Mouse (Mus musculus) right cerebral cortex, postnatal 36 days (tissue): ENCODE data around the gene Gm9112.
"Not testable (repeated sequence)": the region's sequence is repeated elsewhere in the genome, so short reads cannot be mapped to it uniquely, and the experiment has no call there.

ENCODE experiments used
- DNase-seq, 2 experiments: peaks; one replicate each; pipeline ENCODE4 v3.0.0; 2022; ENCODE audit warnings: low spot score in 2 of 2, mixed read lengths in 1 of 2

Gm9112 gene

DNA sequence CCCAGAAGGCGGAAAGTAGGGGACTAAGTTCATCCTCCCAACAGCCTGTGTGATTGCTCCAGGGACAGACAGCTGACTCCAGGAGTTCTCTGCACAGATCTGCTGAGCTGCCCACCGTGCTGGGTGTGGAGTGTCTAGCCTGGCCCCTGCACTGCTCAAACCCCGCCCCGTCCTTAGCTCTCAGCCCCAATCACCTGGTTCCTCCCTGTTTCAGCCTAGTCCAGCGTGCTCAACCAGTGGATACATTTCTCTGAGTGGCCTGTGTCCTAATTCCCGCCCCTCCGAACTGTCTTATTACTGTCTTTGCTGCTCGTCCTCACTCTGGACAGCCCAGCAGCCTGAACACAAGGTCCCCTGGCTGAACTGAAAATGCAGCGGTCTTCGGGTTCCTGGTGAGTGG is at the start of gene Gm9112, which contains the start of gene Dmrtc1b:
TSS of gene Gm9112 (minus strand) at position 101 of the 400 bp plus-strand sequence.
TSS of gene Dmrtc1b (plus strand) at position 331 of the 400 bp plus-strand sequence.
- DNase-seq = not testable (repeated sequence)

DNA sequence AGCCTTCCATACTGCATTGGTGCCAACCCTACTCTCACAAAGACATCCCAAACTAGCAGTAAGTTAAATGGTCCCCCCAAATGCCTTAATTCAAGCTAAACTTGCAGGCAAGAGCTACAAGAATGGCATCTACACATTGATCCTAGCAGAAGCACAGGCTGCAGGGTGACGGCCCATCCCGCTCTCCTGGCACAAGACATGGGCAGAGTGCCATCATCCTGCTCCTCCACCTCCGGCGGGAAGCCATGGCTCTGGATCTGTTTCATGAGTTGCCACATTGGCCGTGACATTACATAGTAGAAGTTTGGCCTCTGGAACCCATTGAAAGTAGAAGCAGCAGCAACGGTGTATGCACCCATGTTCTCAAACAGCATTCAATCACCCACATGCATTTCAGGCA is 16.8 kb upstream of the Gm9112 start:
- not testable (repeated sequence) for DNase-seq

DNA sequence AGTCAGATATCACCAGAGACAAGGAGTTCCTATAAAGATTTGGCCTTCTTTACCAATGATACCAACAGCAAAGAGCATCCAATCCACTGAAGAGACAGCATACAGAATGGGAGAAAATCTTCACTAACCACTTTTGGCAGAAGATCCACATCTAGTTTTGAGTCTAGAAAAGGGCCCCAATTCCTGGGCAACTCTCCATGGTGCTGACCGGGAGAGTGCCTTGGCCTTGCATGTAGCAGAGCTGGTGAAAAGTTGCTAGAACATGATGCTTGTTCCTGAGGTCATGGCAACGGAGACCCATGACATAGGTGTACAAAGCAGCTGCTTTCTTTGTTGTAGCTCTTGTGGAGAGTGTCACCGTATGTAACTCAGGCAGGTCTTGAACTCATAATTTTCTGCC is 6.8 kb downstream of the Gm9112 start:
- not testable (repeated sequence) for DNase-seq

DNA sequence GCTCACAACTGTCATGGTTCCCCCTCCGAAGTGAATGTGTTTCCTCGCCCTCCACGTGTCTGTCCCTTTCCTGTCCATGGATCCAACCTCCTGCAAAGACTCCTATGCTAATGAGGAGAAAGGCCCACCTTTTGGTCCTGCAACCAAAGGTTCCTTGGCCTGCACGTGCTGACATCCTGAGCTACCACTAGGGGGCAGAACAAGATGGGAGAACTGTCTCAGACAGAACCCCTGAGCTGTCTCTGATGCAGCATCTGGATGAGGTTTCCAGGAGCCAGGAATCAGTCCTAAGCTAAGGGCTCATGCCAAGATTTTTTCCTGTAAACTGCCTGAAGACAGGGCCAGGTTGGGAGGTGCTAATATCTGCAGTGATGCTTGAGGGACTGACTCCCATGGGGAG is 18.2 kb downstream of the Gm9112 start:
- not testable (repeated sequence) for DNase-seq

DNA sequence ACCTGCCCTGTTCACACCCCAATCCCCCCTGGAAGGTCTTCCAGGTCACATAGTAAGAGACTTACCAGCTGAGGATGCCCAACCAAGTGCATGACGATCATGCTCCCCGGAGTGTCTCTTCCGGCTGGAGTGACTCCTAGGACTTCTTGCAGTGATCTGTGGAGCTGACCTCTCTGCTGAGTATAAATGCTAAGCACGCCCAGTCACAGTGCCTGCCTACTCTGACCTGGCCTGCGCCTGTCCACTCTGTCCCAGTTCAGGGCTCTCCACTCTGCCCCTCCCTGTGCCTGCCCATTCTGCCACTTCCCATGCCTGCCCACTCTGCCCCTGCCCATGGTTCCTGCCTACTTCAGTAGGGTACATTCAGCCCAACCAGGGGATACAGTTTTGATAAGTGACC is 20.6 kb downstream of the Gm9112 start, which contains the start of gene Gm3880:
TSS of gene Gm3880 (minus strand) at position 101 of the 400 bp plus-strand sequence.
- DNase-seq = not testable (repeated sequence)

DNA sequence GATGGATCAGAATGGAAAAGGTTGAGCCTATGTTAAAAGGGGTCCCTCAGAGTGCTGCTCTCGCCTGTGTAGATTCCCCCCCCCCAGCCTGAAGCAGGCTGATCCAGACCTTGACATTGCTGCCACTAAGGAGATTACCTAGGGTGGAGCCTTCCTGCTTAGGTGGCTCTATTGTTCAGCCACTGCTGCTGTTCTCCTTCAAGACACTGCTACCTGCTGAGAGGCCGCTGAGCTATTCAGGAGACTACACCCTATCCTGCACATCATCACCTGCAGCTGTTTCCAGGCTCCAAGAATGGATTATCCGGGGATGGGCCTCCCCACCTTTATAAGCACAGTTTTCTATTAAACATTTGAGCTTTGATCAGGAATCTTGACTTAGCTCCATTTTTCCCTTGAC is 22.7 kb downstream of the Gm9112 start:
- not testable (repeated sequence) for DNase-seq

DNA sequence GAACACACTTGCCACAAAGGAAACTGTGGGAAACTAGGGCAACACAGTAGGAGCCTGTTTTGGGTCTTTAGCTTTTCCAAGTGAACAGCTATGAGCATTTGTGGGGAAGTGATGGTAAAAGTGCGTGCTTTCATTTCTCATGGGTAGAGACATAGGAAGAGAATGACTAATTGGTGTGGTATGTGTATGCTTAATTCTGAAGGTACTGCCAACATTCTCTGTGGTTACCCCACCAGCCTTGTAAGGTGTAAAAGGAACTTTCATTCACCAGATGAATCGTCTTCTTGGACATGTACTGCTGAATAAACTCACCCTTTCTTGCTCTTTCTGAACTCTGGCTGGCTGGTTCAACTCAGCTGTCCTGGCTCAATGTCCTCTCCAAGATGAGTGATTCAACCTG is 40.8 kb downstream of the Gm9112 start:
- no peak for DNase-seq

DNA sequence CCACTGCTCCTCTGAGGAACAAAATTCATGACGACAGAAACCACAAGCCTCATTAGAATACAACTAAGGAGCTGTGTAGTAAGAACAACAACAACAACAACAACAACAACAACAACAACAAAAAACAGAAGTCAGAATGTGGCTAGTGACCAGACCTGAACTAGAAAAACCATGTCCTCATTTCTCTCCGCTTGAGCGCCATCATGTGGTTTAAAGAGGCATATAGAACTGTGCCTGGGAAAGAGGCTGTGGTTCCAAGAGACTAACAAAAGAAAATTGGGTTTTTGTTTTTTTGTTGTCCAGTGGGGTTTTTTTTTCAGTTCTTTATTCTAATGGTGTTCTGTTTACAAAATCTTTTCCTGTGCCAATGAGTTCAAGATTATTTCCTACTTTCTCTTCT is 46.7 kb downstream of the Gm9112 start:
- no peak for DNase-seq
